Mouse (Mus musculus): ENCODE data around the gene Atraid. TPM values are rescaled to one million over a fixed set of nuclear protein-coding genes. Genes with fewer than 3 reads are reported as not detected.
A peak's percentile ranks its signal among the peaks of the same experiment; 100 is the strongest.

Gene Atraid
- polyA plus RNA-seq, 1 experiment from 2014 or later = 88.2 TPM

- no peaks in the 10 kb centered on the region for H3K36me3 ChIP-seq (replicated peaks; ENCODE audit: control insufficient read depth, insufficient read depth, low read depth, low read length)
- peaks cover 83% of the 10 kb centered on the region for H3K27me3 ChIP-seq (ENCODE audit: control insufficient read depth, insufficient read depth, low read length)
- no peaks in the 10 kb centered on the region for H3K9me3 ChIP-seq (replicated peaks; ENCODE audit: control insufficient read depth, low read length)
- H3K4me3 ChIP-seq (ENCODE audit: low read depth, low read length) = peak overlapping the region; percentile 36
- peaks cover 4% of the 10 kb centered on the region for H3K4me1 ChIP-seq (ENCODE audit: control insufficient read depth, insufficient read depth, low read length)
- no peak overlapping the region for H3K27ac ChIP-seq (replicated peaks; ENCODE audit: low read depth, low read length)
- DNase-seq (ENCODE audit: low spot score) = no peak
- ATAC-seq (replicated peaks; ENCODE audit: insufficient number of reproducible peaks, low FRiP score, low TSS enrichment, low read depth) = peak; percentile 49; the same call in 1 of the 2 replicates
- peak overlapping the region; percentile 22; the same call in 1 of the 2 replicates for H3K9ac ChIP-seq (replicated peaks; ENCODE audit: low read length)
- H3K4me2 ChIP-seq (ENCODE audit: low read depth, low read length) = peak overlapping the region; percentile 55
- under 1% methylated on average over 47 of the region's 54 CpGs for WGBS
Measured at GRCm38 (mm10) chr5:31093151-31094041, 45.3 kb downstream of the Atraid start.

GRCm38 (mm10) chr5:31094100-31094798, 46.1 kb downstream of the Atraid start:
- H3K4me3 ChIP-seq (ENCODE audit: low read depth, low read length) = peak overlapping the region; percentile 12
- WGBS = 2% methylated on average over 29 of the region's 29 CpGs
- ATAC-seq (replicated peaks; ENCODE audit: insufficient number of reproducible peaks, low FRiP score, low TSS enrichment, low read depth) = no peak
- H3K27ac ChIP-seq (replicated peaks; ENCODE audit: low read depth, low read length) = no peak overlapping the region
- no peaks in the 10 kb centered on the region for H3K9me3 ChIP-seq (replicated peaks; ENCODE audit: control insufficient read depth, low read length)
- no peak overlapping the region for H3K9ac ChIP-seq (replicated peaks; ENCODE audit: low read length)
- H3K36me3 ChIP-seq (replicated peaks; ENCODE audit: control insufficient read depth, insufficient read depth, low read depth, low read length) = no peaks in the 10 kb centered on the region
- peak; percentile 62 for DNase-seq (ENCODE audit: low spot score)
- H3K4me1 ChIP-seq (ENCODE audit: control insufficient read depth, insufficient read depth, low read length) = peaks cover 4% of the 10 kb centered on the region
- H3K27me3 ChIP-seq (ENCODE audit: control insufficient read depth, insufficient read depth, low read length) = peaks cover 80% of the 10 kb centered on the region
- H3K4me2 ChIP-seq (ENCODE audit: low read depth, low read length) = peak overlapping the region; percentile 13

GRCm38 (mm10) chr5:31094799-31095691, 46.9 kb downstream of the Atraid start:
- H3K27me3 ChIP-seq (ENCODE audit: control insufficient read depth, insufficient read depth, low read length) = peaks cover 72% of the 10 kb centered on the region
- peak overlapping the region; percentile 29 for H3K4me2 ChIP-seq (ENCODE audit: low read depth, low read length)
- H3K27ac ChIP-seq (replicated peaks; ENCODE audit: low read depth, low read length) = no peak overlapping the region
- peaks cover 4% of the 10 kb centered on the region for H3K4me1 ChIP-seq (ENCODE audit: control insufficient read depth, insufficient read depth, low read length)
- H3K9ac ChIP-seq (replicated peaks; ENCODE audit: low read length) = no peak overlapping the region
- H3K36me3 ChIP-seq (replicated peaks; ENCODE audit: control insufficient read depth, insufficient read depth, low read depth, low read length) = no peaks in the 10 kb centered on the region
- no peak for ATAC-seq (replicated peaks; ENCODE audit: insufficient number of reproducible peaks, low FRiP score, low TSS enrichment, low read depth)
- peak overlapping the region; percentile 12 for H3K4me3 ChIP-seq (ENCODE audit: low read depth, low read length)
- no peak for DNase-seq (ENCODE audit: low spot score)
- WGBS = under 1% methylated on average over 59 of the region's 59 CpGs
- H3K9me3 ChIP-seq (replicated peaks; ENCODE audit: control insufficient read depth, low read length) = no peaks in the 10 kb centered on the region

- peaks cover 4% of the 10 kb centered on the region for H3K4me1 ChIP-seq (ENCODE audit: control insufficient read depth, insufficient read depth, low read length)
Measured at GRCm38 (mm10) chr5:31095711-31096480, 47.8 kb downstream of the Atraid start.

More at GRCm38 (mm10) chr5:31095711-31096480, 47.8 kb downstream of the Atraid start:
- no peak overlapping the region for H3K27ac ChIP-seq (replicated peaks; ENCODE audit: low read depth, low read length)
- H3K27me3 ChIP-seq (ENCODE audit: control insufficient read depth, insufficient read depth, low read length) = peaks cover 63% of the 10 kb centered on the region
- H3K9me3 ChIP-seq (replicated peaks; ENCODE audit: control insufficient read depth, low read length) = no peaks in the 10 kb centered on the region
- DNase-seq (ENCODE audit: low spot score) (no peak), ATAC-seq (replicated peaks; ENCODE audit: insufficient number of reproducible peaks, low FRiP score, low TSS enrichment, low read depth) (no peak)
- H3K36me3 ChIP-seq (replicated peaks; ENCODE audit: control insufficient read depth, insufficient read depth, low read depth, low read length) = no peaks in the 10 kb centered on the region
- 23% methylated on average over 11 of the region's 11 CpGs for WGBS
- no peak overlapping the region for H3K4me2 ChIP-seq (ENCODE audit: low read depth, low read length)
- H3K4me3 ChIP-seq (ENCODE audit: low read depth, low read length) = no peak overlapping the region
- H3K9ac ChIP-seq (replicated peaks; ENCODE audit: low read length) = no peak overlapping the region

Other genes starting within 250 kb of the Atraid start
- 15.4 and 18.1 TPM in 2 replicates for gene Mapre3, start 233.7 kb upstream of the Atraid start, polyA plus RNA-seq (2014; fragmentation: Nextera tagmentation; extraction: Ambion mirVana)
- 37.5 and 42.3 TPM in 2 replicates for gene Tmem214, start 180.3 kb upstream of the Atraid start, polyA plus RNA-seq (2014; fragmentation: Nextera tagmentation; extraction: Ambion mirVana)
- 31.5 and 33.0 TPM in 2 replicates for gene Agbl5, start 159.6 kb upstream of the Atraid start, polyA plus RNA-seq (2014; fragmentation: Nextera tagmentation; extraction: Ambion mirVana)
- gene Ost4, start 140.5 kb upstream of the Atraid start, polyA plus RNA-seq (2014; fragmentation: Nextera tagmentation; extraction: Ambion mirVana) = 347 and 379 TPM in 2 replicates
- gene Emilin1, start 134.9 kb upstream of the Atraid start, polyA plus RNA-seq (2014; fragmentation: Nextera tagmentation; extraction: Ambion mirVana) = 79.7 and 95.4 TPM in 2 replicates
- 9.2 and 9.9 TPM in 2 replicates for gene Khk, start 126.9 kb upstream of the Atraid start, polyA plus RNA-seq (2014; fragmentation: Nextera tagmentation; extraction: Ambion mirVana)
- 3.7 and 4.4 TPM in 2 replicates for gene Cgref1, start 102.7 kb upstream of the Atraid start, polyA plus RNA-seq (2014; fragmentation: Nextera tagmentation; extraction: Ambion mirVana)
- 88.2 and 95.1 TPM in 2 replicates for gene Preb, start 88.0 kb upstream of the Atraid start, polyA plus RNA-seq (2014; fragmentation: Nextera tagmentation; extraction: Ambion mirVana)
- gene Tcf23, start 79.7 kb upstream of the Atraid start, polyA plus RNA-seq (2014; fragmentation: Nextera tagmentation; extraction: Ambion mirVana) = not detected in 2 replicates
- gene Slc5a6, start 612 bp downstream of the Atraid start, polyA plus RNA-seq (2014; fragmentation: Nextera tagmentation; extraction: Ambion mirVana) = 6.6 and 6.7 TPM in 2 replicates
- 21.3 and 23.5 TPM in 2 replicates for gene Cad, start 6.5 kb downstream of the Atraid start, polyA plus RNA-seq (2014; fragmentation: Nextera tagmentation; extraction: Ambion mirVana)
- gene Dnajc5g, start 58.0 kb downstream of the Atraid start, polyA plus RNA-seq (2014; fragmentation: Nextera tagmentation; extraction: Ambion mirVana) = not detected in 2 replicates
- 0.46 and 0.59 TPM in 2 replicates for gene Slc30a3, start 59.9 kb downstream of the Atraid start, polyA plus RNA-seq (2014; fragmentation: Nextera tagmentation; extraction: Ambion mirVana)
- not detected in 2 replicates for gene Trim54, start 68.4 kb downstream of the Atraid start, polyA plus RNA-seq (2014; fragmentation: Nextera tagmentation; extraction: Ambion mirVana)
- not detected in 2 replicates for gene Ucn, start 90.5 kb downstream of the Atraid start, polyA plus RNA-seq (2014; fragmentation: Nextera tagmentation; extraction: Ambion mirVana)
- 50.5 and 50.8 TPM in 2 replicates for gene Mpv17, start 105.9 kb downstream of the Atraid start, polyA plus RNA-seq (2014; fragmentation: Nextera tagmentation; extraction: Ambion mirVana)
- gene Gm29609, start 131.6 kb downstream of the Atraid start, polyA plus RNA-seq (2014; fragmentation: Nextera tagmentation; extraction: Ambion mirVana) = 1.2 and 1.3 TPM in 2 replicates
- 66.6 and 66.8 TPM in 2 replicates for gene Gtf3c2, start 131.8 kb downstream of the Atraid start, polyA plus RNA-seq (2014; fragmentation: Nextera tagmentation; extraction: Ambion mirVana)
- 150 and 158 TPM in 2 replicates for gene Snx17, start 144.9 kb downstream of the Atraid start, polyA plus RNA-seq (2014; fragmentation: Nextera tagmentation; extraction: Ambion mirVana)
- 68.2 and 81.7 TPM in 2 replicates for gene Eif2b4, start 145.1 kb downstream of the Atraid start, polyA plus RNA-seq (2014; fragmentation: Nextera tagmentation; extraction: Ambion mirVana)
- gene Zfp513, start 154.0 kb downstream of the Atraid start, polyA plus RNA-seq (2014; fragmentation: Nextera tagmentation; extraction: Ambion mirVana) = 4.0 and 5.0 TPM in 2 replicates
- gene Ppm1g, start 172.4 kb downstream of the Atraid start, polyA plus RNA-seq (2014; fragmentation: Nextera tagmentation; extraction: Ambion mirVana) = 142 and 147 TPM in 2 replicates
- 138 and 140 TPM in 2 replicates for gene Nrbp1, start 192.6 kb downstream of the Atraid start, polyA plus RNA-seq (2014; fragmentation: Nextera tagmentation; extraction: Ambion mirVana)
- 0.57 and 0.58 TPM in 2 replicates for gene Gm9970, start 192.9 kb downstream of the Atraid start, polyA plus RNA-seq (2014; fragmentation: Nextera tagmentation; extraction: Ambion mirVana)
- 12.4 and 14.6 TPM in 2 replicates for gene Krtcap3, start 203.4 kb downstream of the Atraid start, polyA plus RNA-seq (2014; fragmentation: Nextera tagmentation; extraction: Ambion mirVana)
- 31.2 and 38.6 TPM in 2 replicates for gene Ift172, start 242.8 kb downstream of the Atraid start, polyA plus RNA-seq (2014; fragmentation: Nextera tagmentation; extraction: Ambion mirVana)
- 58.2 and 67.5 TPM in 2 replicates for gene Fndc4, start 247.8 kb downstream of the Atraid start, polyA plus RNA-seq (2014; fragmentation: Nextera tagmentation; extraction: Ambion mirVana)
- 0.48 and 0.49 TPM in 2 replicates for gene Gckr, start 249.1 kb downstream of the Atraid start, polyA plus RNA-seq (2014; fragmentation: Nextera tagmentation; extraction: Ambion mirVana)

Measured in embryonic facial prominence, embryonic 11.5 days (tissue).